Mouse (Mus musculus) thymus, postnatal 4 days (tissue): ENCODE data around the gene Rnls.

Experiments
- DNase-seq: peaks from one replicate; pipeline ENCODE4 v3.0.0; 2021

The Rnls gene

GRCm38 (mm10) chr19:33101093-33102007, 290.7 kb downstream of the Rnls start:
- DNase-seq = peak; percentile 48

DNA sequence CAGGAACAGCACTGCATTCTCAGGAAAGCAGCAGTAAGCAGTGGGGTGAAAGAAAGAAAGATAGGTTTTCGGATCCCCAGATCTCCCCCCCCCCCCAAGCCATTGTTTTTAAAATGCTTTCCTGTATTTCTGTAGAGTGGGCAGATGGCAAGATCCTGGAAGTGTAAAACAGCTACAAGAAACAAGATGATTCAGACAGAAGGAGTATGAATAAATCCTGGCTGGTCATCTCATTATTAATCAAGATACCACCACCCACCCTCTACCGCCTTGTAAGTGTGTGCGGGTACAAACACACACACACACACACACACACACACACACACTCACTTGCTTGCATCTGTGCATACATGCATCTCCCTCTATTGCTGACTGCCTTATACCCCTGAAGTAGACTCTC, 291.5 kb downstream of the Rnls start:
- no peak for DNase-seq

GRCm38 (mm10) chr19:33100031-33100430, 292.1 kb downstream of the Rnls start:
- peak; percentile 27 for DNase-seq

- no peak for DNase-seq
These were observed 292.8 kb downstream of the Rnls start for GRCm38 (mm10) chr19:33099201-33099788.

GRCm38 (mm10) chr19:33097691-33098090, 294.4 kb downstream of the Rnls start:
- no peak for DNase-seq

DNA sequence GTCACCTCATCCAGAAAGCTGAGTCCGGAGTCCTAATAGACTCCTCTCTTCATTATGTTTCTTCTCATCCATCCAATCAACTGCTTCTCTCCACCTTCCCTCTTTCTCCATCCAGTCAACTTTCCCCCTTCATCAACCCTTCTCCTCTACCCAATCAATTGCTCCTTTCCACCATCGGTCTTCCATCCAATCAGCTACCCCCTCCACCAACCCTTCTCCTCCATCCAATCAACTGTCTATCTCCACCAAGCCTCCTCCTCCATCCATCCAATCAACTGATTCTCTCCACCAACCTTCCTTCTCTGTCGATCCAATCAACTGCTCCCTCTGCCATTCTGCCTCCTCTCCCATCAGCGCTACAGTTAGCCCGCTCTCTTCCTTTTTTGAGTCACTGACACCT, 295.5 kb downstream of the Rnls start:
- no peak for DNase-seq

GRCm38 (mm10) chr19:33092575-33092974, 299.5 kb downstream of the Rnls start:
- DNase-seq = no peak

DNA sequence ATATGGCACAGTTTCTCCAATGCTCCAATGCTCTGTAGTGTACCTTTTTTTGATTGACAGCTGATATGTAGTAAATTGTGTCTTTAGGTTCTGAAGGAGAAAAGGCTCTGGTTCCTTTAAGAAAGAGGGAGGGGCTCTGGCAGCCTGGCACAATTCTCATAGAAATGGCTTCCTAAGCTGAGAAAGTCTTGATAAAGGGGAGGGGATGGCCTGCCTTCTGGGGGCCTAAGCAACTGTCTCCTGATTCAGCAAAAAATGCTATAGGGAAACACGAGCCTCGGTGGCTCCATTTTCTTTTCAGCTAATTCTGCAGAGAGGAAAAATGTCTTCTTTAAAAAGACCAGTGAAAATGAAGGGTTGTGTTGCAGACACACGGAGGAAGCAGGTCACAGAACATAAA, 300.8 kb downstream of the Rnls start:
- no peak for DNase-seq

GRCm38 (mm10) chr19:33088868-33089267, 303.2 kb downstream of the Rnls start:
- no peak for DNase-seq

DNA sequence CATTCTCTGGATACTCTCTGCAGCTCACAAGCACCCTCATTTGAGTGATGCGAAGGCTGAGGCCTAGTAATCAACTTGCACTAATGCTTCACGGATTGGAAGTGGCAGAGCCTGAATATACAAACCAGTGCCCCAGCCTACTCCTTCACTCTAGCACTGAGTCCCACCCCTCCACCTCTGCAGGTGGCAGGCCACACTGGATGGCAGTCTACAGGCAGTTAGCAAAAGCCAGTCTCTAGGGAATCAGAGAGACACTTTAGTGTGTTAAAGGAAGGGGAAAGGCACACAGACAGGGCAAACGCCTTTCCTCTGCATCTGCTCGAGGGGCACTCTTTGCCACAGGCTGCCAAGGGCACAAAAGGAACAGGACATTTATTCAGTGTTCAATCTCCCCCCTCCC, 304.1 kb downstream of the Rnls start:
- peak; percentile 33 for DNase-seq
